Mouse (Mus musculus) liver, adult 10 weeks (tissue): Measurements from ENCODE around the gene Olfr555. TPM values are rescaled to one million over a fixed set of nuclear protein-coding genes. Genes with fewer than 3 reads are reported as not detected.

Experiments
- polyA plus RNA-seq: library from polyadenylated mRNA; stranded (reverse); fragments of 350-450 nt; fragmentation: Illumina TruSeq; extraction: RNeasy Lipid Tissue Mini Kit (QIAGEN cat#74804); gene quantifications from one replicate; pipeline ENCODE4 v1.2.3, GENCODE M21; 2014; ENCODE audit warnings: low read depth, low replicate concordance

Olfr555 gene
- not detected for polyA plus RNA-seq

DNA sequence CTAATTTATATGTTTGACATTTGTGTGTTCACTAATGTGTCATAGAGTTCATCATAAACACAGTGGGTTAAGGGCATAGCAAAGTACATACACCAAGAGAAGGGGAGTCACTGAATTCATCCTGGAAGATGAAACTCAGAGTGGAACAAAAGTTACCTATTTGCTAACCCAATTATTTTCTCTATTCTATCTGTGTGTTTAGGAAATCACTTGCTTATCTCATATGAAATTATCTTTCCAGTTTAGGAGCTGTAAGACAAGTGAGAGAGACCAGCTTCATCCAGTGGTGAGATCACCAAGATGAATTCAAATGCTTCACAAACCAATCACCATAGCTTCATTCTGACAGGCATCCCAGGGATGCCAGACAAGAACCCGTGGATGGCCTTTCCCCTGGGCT, at the start of gene Olfr555:
Gene Olfr555, plus strand, starts transcription at position 301 of the 400 bp plus-strand sequence.

DNA sequence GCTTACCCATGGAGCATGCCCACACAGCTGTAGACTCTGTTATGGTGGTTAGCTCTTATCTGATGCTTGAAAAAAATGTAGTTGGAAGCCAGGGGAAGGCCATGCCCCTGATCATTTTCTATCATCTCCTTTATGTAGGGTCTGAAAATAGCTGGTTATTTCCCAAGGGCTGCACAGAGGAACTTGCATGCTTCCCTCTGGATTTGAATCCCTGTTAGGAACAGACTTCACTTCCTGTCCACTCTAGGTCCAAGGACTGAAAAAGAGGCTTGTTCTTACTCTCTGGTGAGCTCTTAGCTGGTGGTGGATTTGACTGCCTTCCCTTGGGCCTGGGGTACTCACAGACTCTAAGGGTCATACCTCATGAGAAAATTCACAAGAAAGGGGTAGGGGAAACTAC, 40.5 kb upstream of the Olfr555 start, which contains the start of gene Olfr553:
Gene Olfr553, minus strand, starts transcription at position 101 of the 400 bp plus-strand sequence.

DNA sequence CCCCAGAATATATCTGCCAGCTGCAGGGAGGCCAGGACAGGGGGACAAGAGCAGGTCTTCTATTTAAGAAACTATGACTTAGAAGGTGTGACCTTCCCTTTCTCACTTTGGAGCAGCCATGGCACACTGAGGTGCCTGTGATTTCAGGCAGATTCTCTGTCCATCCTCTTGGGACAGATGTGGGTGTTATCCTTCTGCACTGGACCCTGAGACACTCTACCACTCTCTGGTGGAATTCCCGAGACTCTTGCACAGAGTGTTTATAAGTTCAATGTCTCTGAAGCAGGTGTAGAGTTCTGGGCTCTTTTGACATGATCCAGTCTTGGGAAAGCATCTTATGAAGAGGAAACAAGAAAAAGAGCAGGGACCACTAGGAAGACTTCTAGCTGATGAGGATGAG, 20.5 kb upstream of the Olfr555 start, which contains the start of gene Olfr554:
Gene Olfr554, plus strand, starts transcription at position 301 of the 400 bp plus-strand sequence.

DNA sequence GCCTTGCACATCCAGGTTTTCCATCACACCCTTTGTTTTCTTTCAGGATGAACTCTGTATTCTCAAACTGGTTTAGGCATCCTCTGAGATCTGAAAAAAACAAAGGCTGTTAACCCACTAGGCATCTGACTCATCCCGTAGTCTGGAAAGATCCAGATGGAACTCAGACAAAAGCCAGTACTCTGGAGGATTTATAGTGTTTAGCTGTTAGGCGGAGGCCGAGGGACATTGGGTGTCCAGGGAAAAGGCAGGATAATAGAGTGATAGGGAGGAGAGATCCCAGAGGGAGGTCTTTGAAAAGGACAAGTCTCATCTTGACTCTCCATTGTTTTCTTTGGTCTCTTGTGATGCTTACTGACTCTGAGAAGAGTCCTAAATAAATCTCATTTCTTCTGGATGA, 6.0 kb downstream of the Olfr555 start, which contains the start of gene Olfr556:
Gene Olfr556, plus strand, starts transcription at position 301 of the 400 bp plus-strand sequence.

DNA sequence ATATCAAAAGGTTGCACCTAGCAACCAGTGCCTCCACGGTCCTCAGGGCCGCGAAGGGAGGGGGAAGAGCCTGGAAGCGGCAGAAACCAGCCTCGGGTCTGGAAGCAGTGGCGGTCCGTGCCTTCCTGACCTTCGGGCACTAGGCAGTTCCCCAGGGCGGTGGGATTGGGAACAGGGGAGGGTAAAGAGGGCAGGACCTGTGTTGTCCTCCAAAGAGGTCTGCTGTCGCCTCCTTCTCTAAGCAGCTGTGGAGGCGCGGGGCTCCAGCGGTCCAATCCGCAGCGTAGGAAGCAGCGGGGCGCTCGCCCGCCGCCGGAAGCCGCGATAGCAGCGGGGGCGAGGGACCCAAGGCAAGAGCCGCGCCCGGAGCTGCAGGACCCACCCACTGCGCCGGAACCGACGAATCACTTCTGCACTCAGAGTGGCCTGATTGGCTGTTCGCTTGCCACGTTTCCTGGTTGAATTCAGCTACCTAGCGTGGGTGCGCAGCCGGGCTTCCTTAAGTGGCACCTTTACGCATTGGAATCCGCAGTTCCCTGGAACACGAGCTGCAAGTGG, 28.4 kb downstream of the Olfr555 start, which contains the start of gene Trim68:
Gene Trim68, minus strand, starts transcription at position 384 of the 558 bp plus-strand sequence.

DNA sequence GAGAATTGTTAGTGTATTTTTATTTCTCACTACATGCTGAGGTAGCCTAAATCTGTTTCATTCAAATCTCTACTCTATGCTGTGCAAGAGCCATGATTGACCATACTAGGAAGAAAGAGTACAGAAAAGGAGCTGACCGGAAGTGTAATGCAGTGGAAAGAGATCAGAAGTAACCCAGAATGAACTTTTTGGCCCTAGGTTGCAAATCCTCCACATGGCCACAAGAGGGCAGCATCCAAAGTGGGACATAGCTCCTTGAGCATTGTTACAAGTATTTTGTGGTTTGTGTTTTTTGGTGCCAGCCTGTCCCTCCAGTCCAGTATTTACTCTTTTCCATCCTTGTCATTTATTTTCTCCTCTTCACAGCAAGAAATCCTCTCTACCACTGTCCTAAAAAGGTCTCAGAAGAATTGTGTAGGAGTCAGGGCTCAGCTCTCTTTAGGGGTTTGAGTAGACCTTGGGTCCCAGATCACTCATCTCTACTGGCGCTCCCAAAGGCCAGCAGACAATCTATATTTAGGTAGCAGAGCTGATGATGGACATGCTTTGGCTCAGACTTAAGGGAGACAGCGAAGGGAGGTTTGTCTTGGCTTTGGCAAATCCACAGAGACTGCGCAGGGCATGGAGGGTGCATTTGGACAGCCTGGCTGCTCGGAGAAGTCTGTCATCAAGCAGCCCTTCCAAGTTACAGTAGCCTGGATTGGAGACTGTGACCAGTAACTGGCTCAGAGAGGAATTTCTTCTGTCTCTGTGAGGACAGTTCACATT, 36.9 kb downstream of the Olfr555 start, which contains the start of gene Olfr557:
Gene Olfr557, plus strand, starts transcription at position 553 of the 768 bp plus-strand sequence.

DNA sequence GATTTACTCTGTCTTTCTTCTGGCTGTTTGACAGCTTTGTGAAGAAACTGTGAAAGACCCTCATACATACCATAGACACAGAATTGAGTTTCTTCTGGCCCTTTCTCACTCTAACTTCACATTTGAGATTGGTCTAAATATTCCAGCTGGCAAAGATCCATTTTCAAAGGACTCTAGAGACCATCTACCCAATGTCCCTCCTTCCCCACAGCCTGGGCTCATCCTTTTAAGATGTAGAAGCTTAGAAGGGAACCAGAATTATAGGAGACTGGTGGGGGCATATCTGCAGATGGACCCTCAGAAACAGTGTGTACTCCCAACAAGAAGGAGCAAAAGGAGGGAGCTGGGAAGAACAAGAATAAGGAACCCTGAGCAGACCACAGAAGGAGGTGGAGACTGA, 43.3 kb downstream of the Olfr555 start, which contains the start of gene Olfr558:
Gene Olfr558, plus strand, starts transcription at position 301 of the 400 bp plus-strand sequence.

Other genes starting within 250 kb of the Olfr555 start
- 6.7 TPM for gene Rrm1, start 217.1 kb upstream of the Olfr555 start, polyA plus RNA-seq
- not detected for gene Olfr543, start 177.1 kb upstream of the Olfr555 start, polyA plus RNA-seq
- not detected for gene Olfr544, start 170.5 kb upstream of the Olfr555 start, polyA plus RNA-seq
- not detected for gene Olfr545, start 159.2 kb upstream of the Olfr555 start, polyA plus RNA-seq
- gene Olfr547, start 124.1 kb upstream of the Olfr555 start, polyA plus RNA-seq = not detected
- gene Olfr548-ps1, start 117.9 kb upstream of the Olfr555 start, polyA plus RNA-seq = not detected
- not detected for gene Olfr549, start 109.0 kb upstream of the Olfr555 start, polyA plus RNA-seq
- 7.4 TPM for gene Trim21, start 93.3 kb upstream of the Olfr555 start, polyA plus RNA-seq
- gene Olfr550, start 87.4 kb upstream of the Olfr555 start, polyA plus RNA-seq = not detected
- not detected for gene Olfr551, start 66.9 kb upstream of the Olfr555 start, polyA plus RNA-seq
- gene Olfr552, start 61.1 kb upstream of the Olfr555 start, polyA plus RNA-seq = not detected
- not detected for gene Olfr553, start 40.6 kb upstream of the Olfr555 start, polyA plus RNA-seq
- not detected for gene Olfr554, start 20.4 kb upstream of the Olfr555 start, polyA plus RNA-seq
- not detected for gene Olfr556, start 6.1 kb downstream of the Olfr555 start, polyA plus RNA-seq
- gene Trim68, start 28.5 kb downstream of the Olfr555 start, polyA plus RNA-seq = 2.0 TPM
- gene Olfr557, start 37.1 kb downstream of the Olfr555 start, polyA plus RNA-seq = not detected
- not detected for gene Olfr558, start 43.4 kb downstream of the Olfr555 start, polyA plus RNA-seq
- not detected for gene Olfr33, start 60.2 kb downstream of the Olfr555 start, polyA plus RNA-seq
- not detected for gene Olfr559, start 68.7 kb downstream of the Olfr555 start, polyA plus RNA-seq
- not detected for gene Olfr560, start 100.5 kb downstream of the Olfr555 start, polyA plus RNA-seq
- gene Olfr78, start 100.6 kb downstream of the Olfr555 start, polyA plus RNA-seq = not detected
- not detected for gene Olfr561, start 112.4 kb downstream of the Olfr555 start, polyA plus RNA-seq
- not detected for gene Olfr564, start 144.7 kb downstream of the Olfr555 start, polyA plus RNA-seq
- gene Olfr566, start 199.9 kb downstream of the Olfr555 start, polyA plus RNA-seq = not detected
- not detected for gene Olfr568, start 218.3 kb downstream of the Olfr555 start, polyA plus RNA-seq
- gene Olfr569, start 232.1 kb downstream of the Olfr555 start, polyA plus RNA-seq = not detected
- gene Olfr570, start 235.8 kb downstream of the Olfr555 start, polyA plus RNA-seq = not detected